Mouse (Mus musculus): Measurements from ENCODE around the gene Rnpep. TPM values are rescaled to one million over a fixed set of nuclear protein-coding genes. Genes with fewer than 3 reads are reported as not detected.

The Rnpep gene
- total and polyA plus RNA-seq, 2 experiments: 20.2 to 22.0 TPM

DNA sequence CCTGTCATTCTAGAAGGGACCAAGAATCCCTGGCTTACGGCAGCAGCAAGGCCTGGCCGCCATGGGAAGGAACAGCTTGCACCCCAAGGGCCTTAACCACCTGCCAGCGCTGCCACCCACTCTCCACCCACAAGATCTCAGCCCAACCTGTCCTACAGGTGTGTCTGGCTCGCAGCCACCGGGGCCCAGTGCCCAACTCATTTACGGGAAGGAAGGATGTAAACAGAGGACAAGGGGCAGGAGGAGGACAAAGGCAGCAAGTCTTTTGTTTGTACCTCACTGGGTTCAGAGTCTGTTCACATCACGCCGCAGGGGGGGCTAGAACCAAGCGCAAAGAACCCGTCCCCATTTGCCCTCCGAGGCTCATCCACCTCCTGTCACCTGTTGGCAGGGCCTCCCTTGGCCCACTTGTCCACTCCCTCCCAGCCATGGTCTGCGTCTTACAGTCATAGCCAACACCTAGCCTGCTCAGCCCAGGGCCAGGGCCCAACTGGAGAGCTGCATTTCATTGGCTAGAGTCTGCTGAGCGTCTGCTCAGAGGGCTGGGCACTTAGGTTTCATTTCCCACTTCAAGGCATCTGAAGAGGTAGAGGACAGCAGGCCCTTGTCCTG, 56.4 kb downstream of the Rnpep start:
- no peak for DNase-seq (ENCODE audit: extremely low read depth, low read depth, low spot score)
- no peak overlapping the region for H3K27ac ChIP-seq (replicated peaks; ENCODE audit: insufficient read depth, low read depth, low read length)
- 82% methylated on average over 13 of the region's 13 CpGs for WGBS
- H3K27me3 ChIP-seq (ENCODE audit: control insufficient read depth, insufficient read depth, low read length): no peaks in the 10 kb centered on the region
- no peak overlapping the region for H3K9ac ChIP-seq (ENCODE audit: low read depth, low read length)
- H3K36me3 ChIP-seq (ENCODE audit: control insufficient read depth, insufficient read depth, low read length): no peaks in the 10 kb centered on the region
- no peak overlapping the region for H3K4me3 ChIP-seq (ENCODE audit: insufficient read depth, low read depth, low read length)
- no peaks in the 10 kb centered on the region for H3K79me2 ChIP-seq (ENCODE audit: control insufficient read depth, insufficient read depth, low read length)
- H3K4me1 ChIP-seq (ENCODE audit: control insufficient read depth, insufficient read depth, low read length): no peaks in the 10 kb centered on the region
- no peak for TF ChIP-seq CTCF (IDR thresholded peaks at IDR 0.05; ENCODE audit: low read depth, low read length)
- TF ChIP-seq POLR2A (IDR thresholded peaks at IDR 0.05; ENCODE audit: extremely low read depth, insufficient read depth, low read length): no peak

DNA sequence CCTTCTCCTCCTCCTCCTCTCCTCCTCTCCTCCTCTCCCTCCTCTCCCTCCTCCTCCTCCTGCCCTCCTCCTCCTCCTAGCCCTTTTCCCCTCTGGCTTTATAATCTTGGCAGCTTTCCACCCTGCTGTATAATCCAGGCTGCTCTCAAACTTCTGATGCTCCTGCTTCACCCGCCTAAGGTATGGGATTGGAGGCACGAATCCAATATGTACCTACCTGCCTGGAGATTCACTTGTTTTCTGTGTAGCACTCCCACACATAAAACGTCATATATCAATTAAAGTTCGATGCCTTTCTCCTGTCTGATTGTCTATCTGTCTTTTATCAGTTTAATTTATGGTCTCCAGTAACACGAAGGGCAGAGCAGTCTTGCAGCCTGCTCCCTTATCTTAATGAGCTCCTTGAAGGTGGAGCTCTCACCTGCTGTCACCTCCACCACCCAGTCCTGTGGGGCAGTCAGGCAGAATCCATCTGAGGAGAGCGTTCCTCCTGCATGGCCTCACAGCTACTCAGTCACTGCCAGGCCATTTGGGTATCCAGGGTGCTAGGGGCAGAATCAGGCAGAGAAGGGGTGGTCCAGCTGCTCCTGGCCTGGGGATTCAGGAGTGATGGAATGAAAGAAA, 58.8 kb downstream of the Rnpep start:
- Histone ChIP-seq H3K27me3 (ENCODE audit: control insufficient read depth, insufficient read depth, low read length) (no peaks in the 10 kb centered on the region), H3K27ac (replicated peaks; ENCODE audit: insufficient read depth, low read depth, low read length) (no peak overlapping the region), H3K36me3 (ENCODE audit: control insufficient read depth, insufficient read depth, low read length) (no peaks in the 10 kb centered on the region), H3K79me2 (ENCODE audit: control insufficient read depth, insufficient read depth, low read length) (no peaks in the 10 kb centered on the region), H3K4me3 (ENCODE audit: insufficient read depth, low read depth, low read length) (no peak overlapping the region), H3K4me1 (ENCODE audit: control insufficient read depth, insufficient read depth, low read length) (no peaks in the 10 kb centered on the region), H3K9ac (ENCODE audit: low read depth, low read length) (no peak overlapping the region)
- TF ChIP-seq CTCF (IDR thresholded peaks at IDR 0.05; ENCODE audit: low read depth, low read length) (no peak), POLR2A (IDR thresholded peaks at IDR 0.05; ENCODE audit: extremely low read depth, insufficient read depth, low read length) (no peak)
- DNase-seq (ENCODE audit: extremely low read depth, low read depth, low spot score): no peak
- 46% methylated on average over 6 of the region's 6 CpGs for WGBS

DNA sequence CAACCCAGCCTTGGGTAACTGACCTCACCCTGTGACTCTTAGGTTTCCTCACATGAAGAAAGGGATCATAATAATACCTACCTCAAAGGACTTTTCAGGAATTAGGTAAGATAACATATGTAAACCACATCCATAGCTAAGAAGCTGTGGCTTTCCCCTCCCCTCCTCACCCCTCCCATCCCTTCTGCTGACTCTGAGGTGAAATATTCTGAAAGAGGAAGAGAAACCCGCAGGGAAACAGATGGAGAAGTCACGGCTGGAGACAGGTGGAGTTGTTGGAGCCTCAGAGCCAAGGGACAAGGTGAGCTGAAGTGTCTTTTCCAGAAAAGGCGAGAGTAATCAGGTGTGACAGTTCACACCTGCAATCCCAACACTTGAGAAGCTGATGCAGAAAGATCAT, 59.7 kb downstream of the Rnpep start:
- Histone ChIP-seq H3K27me3 (ENCODE audit: control insufficient read depth, insufficient read depth, low read length) (no peaks in the 10 kb centered on the region), H3K9ac (ENCODE audit: low read depth, low read length) (no peak overlapping the region), H3K4me3 (ENCODE audit: insufficient read depth, low read depth, low read length) (no peak overlapping the region), H3K4me1 (ENCODE audit: control insufficient read depth, insufficient read depth, low read length) (no peaks in the 10 kb centered on the region), H3K36me3 (ENCODE audit: control insufficient read depth, insufficient read depth, low read length) (no peaks in the 10 kb centered on the region), H3K27ac (replicated peaks; ENCODE audit: insufficient read depth, low read depth, low read length) (no peak overlapping the region), H3K79me2 (ENCODE audit: control insufficient read depth, insufficient read depth, low read length) (no peaks in the 10 kb centered on the region)
- 76% methylated on average over 3 of the region's 3 CpGs for WGBS
- TF ChIP-seq CTCF (IDR thresholded peaks at IDR 0.05; ENCODE audit: low read depth, low read length) (no peak), POLR2A (IDR thresholded peaks at IDR 0.05; ENCODE audit: extremely low read depth, insufficient read depth, low read length) (no peak)
- no peak for DNase-seq (ENCODE audit: extremely low read depth, low read depth, low spot score)

DNA sequence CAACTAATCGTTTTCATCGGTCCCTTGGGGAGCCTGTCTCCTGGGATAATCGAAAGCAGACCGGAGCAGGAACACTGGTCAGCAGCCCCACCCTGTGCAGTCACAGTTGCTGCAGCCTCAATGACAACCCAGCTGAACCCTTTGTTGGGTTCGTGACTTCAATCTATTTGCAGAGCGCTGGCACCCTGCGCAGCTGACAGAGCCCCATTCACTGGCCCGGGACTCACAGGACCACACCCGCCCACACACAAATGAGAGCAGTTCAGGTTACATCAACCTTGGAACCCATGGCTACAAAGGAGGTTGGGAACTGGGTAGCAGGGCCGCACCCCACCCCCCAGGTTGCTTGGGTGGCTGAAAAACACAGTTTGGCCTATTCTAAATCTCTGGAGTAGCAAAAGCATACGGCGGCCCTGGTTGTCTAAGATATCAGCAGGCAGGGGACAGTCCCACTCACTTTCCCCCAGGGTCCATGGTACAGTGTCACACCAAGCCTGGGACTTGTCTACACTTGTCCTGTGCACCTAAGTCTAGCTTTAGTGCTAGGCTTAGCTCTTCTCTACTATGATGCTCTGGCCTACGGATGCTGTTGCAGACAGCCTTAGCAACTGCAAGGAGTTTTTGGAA, 66.2 kb downstream of the Rnpep start:
- Histone ChIP-seq H3K79me2 (ENCODE audit: control insufficient read depth, insufficient read depth, low read length) (no peaks in the 10 kb centered on the region), H3K4me1 (ENCODE audit: control insufficient read depth, insufficient read depth, low read length) (no peaks in the 10 kb centered on the region), H3K27me3 (ENCODE audit: control insufficient read depth, insufficient read depth, low read length) (no peaks in the 10 kb centered on the region), H3K36me3 (ENCODE audit: control insufficient read depth, insufficient read depth, low read length) (no peaks in the 10 kb centered on the region), H3K27ac (replicated peaks; ENCODE audit: insufficient read depth, low read depth, low read length) (no peak overlapping the region), H3K4me3 (ENCODE audit: insufficient read depth, low read depth, low read length) (no peak overlapping the region), H3K9ac (ENCODE audit: low read depth, low read length) (no peak overlapping the region)
- TF ChIP-seq POLR2A (IDR thresholded peaks at IDR 0.05; ENCODE audit: extremely low read depth, insufficient read depth, low read length) (no peak), CTCF (IDR thresholded peaks at IDR 0.05; ENCODE audit: low read depth, low read length) (no peak)
- 71% methylated on average over 13 of the region's 13 CpGs for WGBS
- DNase-seq (ENCODE audit: extremely low read depth, low read depth, low spot score): no peak

DNA sequence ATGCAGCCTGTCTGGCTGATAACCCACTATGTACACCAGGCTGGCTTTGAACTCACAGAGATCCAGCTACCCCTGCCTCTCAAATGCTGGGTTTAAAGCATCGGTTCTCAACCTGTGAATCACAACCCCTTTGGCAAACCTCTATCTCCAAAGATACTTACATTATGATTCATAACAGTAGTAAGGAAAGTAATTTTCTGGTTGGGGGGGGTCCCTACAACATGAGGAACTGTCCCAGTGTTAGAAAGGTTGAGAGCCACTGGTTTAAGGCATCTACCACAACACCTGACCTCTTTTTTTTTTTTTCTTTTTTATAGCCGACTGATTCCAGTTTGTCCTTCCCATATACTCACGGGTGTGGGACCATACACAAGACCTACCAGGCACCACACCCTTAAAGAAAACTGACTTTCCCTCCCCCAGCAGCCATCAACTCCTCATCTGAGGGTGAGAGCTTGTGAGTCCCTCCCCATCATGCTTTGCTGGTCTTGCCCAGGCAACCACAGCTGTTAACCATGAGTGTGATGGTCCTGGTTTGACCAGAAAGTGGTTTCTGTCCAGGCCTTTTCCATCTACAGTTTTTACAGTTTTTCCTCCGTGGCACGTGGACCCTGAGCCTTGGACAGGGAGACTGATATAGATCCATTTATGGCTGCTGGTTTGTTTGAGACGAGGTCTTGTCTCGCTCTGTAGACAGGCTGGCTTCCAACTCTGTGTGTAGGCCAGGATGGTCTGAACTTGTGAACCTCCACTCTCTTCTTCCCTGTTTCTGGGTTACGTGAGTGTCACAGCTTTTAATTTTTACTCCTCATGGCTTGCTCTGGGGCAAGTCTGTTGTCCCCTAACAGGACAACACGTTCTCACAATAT, 69.9 kb downstream of the Rnpep start:
- no peak overlapping the region for H3K4me3 ChIP-seq (ENCODE audit: insufficient read depth, low read depth, low read length)
- H3K27me3 ChIP-seq (ENCODE audit: control insufficient read depth, insufficient read depth, low read length): no peaks in the 10 kb centered on the region
- TF ChIP-seq CTCF (IDR thresholded peaks at IDR 0.05; ENCODE audit: low read depth, low read length) (no peak), POLR2A (IDR thresholded peaks at IDR 0.05; ENCODE audit: extremely low read depth, insufficient read depth, low read length) (no peak)
- no peak for DNase-seq (ENCODE audit: extremely low read depth, low read depth, low spot score)
- H3K79me2 ChIP-seq (ENCODE audit: control insufficient read depth, insufficient read depth, low read length): no peaks in the 10 kb centered on the region
- no peak overlapping the region for H3K27ac ChIP-seq (replicated peaks; ENCODE audit: insufficient read depth, low read depth, low read length)
- no peak overlapping the region for H3K9ac ChIP-seq (ENCODE audit: low read depth, low read length)
- H3K4me1 ChIP-seq (ENCODE audit: control insufficient read depth, insufficient read depth, low read length): peaks cover 3% of the 10 kb centered on the region; the same call in 1 of the 2 replicates
- no peaks in the 10 kb centered on the region for H3K36me3 ChIP-seq (ENCODE audit: control insufficient read depth, insufficient read depth, low read length)
- WGBS: 66% methylated on average over 9 of the region's 9 CpGs

Other genes starting within 250 kb of the Rnpep start
- under 0.01 TPM in 2 replicates for gene Lgr6, start 178.8 kb downstream of the Rnpep start, total RNA-seq (2014; rRNA removed)
- gene Lgr6, start 178.8 kb downstream of the Rnpep start, polyA plus RNA-seq (2012; rRNA removed): 0.05 TPM in 1 of 2 replicates, not detected in the other
- 0.28 and 0.54 TPM in 2 replicates for gene Ptpn7, start 151.4 kb downstream of the Rnpep start, total RNA-seq (2014; rRNA removed)
- gene Ptpn7, start 151.4 kb downstream of the Rnpep start, polyA plus RNA-seq (2012; rRNA removed): 0.44 and 1.4 TPM in 2 replicates
- gene Arl8a, start 137.3 kb downstream of the Rnpep start, total RNA-seq (2014; rRNA removed): 3.2 and 5.4 TPM in 2 replicates
- gene Arl8a, start 137.3 kb downstream of the Rnpep start, polyA plus RNA-seq (2012; rRNA removed): 13.1 and 15.2 TPM in 2 replicates
- gene Gpr37l1, start 116.4 kb downstream of the Rnpep start, total RNA-seq (2014; rRNA removed): 0.07 TPM in 1 of 2 replicates, not detected in the other
- gene Gpr37l1, start 116.4 kb downstream of the Rnpep start, polyA plus RNA-seq (2012; rRNA removed): 0.04 TPM in 1 of 2 replicates, not detected in the other
- 0.13 and 0.18 TPM in 2 replicates for gene Elf3, start 25.5 kb downstream of the Rnpep start, total RNA-seq (2014; rRNA removed)
- 0.41 and 0.64 TPM in 2 replicates for gene Elf3, start 25.5 kb downstream of the Rnpep start, polyA plus RNA-seq (2012; rRNA removed)
- 17.9 and 22.0 TPM in 2 replicates for gene Timm17a, start 29.7 kb upstream of the Rnpep start, total RNA-seq (2014; rRNA removed)
- gene Timm17a, start 29.7 kb upstream of the Rnpep start, polyA plus RNA-seq (2012; rRNA removed): 27.9 and 34.3 TPM in 2 replicates
- gene Lmod1, start 40.7 kb upstream of the Rnpep start, total RNA-seq (2014; rRNA removed): 0.09 and 0.13 TPM in 2 replicates
- 0.16 and 0.17 TPM in 2 replicates for gene Lmod1, start 40.7 kb upstream of the Rnpep start, polyA plus RNA-seq (2012; rRNA removed)
- 0.18 and 0.47 TPM in 2 replicates for gene Shisa4, start 91.2 kb upstream of the Rnpep start, total RNA-seq (2014; rRNA removed)
- 0.14 and 0.33 TPM in 2 replicates for gene Shisa4, start 91.2 kb upstream of the Rnpep start, polyA plus RNA-seq (2012; rRNA removed)
- gene Ipo9, start 146.4 kb upstream of the Rnpep start, total RNA-seq (2014; rRNA removed): 17.1 and 20.9 TPM in 2 replicates
- 27.2 and 29.5 TPM in 2 replicates for gene Ipo9, start 146.4 kb upstream of the Rnpep start, polyA plus RNA-seq (2012; rRNA removed)